Mouse (Mus musculus): Measurements from ENCODE around the gene Trpm5.

The Trpm5 gene

DNA sequence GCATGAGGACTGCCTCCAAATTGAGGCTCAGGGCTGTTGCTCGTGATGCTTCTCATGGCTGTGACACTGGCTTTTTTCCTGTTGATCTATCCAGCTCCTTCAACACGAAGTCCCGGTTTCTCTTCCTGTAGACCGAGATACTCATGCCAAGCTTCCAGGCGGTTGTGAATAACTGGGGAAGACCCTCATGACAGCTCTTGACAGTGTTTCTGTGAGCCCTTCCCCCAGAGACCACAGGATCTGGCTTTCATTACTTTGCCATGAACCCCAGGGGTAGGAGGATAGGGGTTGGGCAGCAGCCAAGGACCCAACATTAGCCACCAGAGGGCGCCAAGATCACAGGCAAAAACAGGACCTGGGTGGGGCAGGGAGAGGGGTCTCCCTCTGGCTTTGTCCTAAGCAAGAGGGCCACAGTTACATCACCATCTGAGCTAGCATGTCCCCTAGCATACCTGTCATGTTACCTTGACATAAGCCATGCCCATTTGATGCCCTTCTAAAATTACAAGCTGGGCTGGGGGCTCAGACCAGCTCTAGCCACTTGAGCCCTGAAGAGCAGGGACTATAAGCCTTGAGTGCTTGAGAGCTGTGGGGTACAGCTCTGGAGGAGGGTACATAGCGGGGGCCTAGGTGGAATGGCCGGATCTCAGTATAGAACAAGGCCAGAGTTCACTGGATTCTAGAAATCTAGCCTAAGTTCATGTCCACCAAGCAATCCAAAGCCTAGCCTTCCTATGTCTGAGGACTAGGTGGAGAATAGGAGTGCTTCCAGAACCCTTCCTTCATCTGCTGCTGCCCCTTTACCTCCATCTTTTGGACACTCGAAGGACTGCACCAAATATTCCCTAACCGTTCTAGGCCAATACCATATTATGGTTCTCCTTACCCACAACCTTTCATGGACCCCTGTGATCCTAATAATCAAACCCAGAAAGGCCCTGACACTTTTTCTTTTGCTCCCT, at the start of gene Trpm5:
TSS of gene Trpm5 (minus strand) at position 51 of the 962 bp plus-strand sequence.
- DNase-seq (ENCODE audit: low spot score) = no peak

DNA sequence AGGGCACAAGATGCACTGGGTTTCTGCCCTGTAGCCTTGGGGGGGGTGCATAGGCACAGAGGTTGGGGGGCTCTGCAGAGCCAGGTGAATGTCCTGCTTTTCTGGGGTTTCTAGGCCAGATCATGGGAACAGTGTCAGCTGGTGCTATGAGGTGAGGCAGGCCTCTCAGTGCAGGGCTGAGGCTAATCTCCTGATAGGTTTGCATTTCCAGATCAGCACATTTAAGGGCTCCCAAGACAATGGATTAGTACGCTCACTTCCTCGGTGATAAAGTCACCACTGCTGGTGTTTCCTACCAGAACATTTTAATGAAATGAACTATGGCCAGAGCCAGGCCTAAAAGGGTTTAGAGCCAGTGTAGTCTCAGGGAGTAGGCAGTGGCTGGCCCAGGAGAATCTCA, 48.2 kb upstream of the Trpm5 start:
- no peak for DNase-seq (ENCODE audit: low spot score)

DNA sequence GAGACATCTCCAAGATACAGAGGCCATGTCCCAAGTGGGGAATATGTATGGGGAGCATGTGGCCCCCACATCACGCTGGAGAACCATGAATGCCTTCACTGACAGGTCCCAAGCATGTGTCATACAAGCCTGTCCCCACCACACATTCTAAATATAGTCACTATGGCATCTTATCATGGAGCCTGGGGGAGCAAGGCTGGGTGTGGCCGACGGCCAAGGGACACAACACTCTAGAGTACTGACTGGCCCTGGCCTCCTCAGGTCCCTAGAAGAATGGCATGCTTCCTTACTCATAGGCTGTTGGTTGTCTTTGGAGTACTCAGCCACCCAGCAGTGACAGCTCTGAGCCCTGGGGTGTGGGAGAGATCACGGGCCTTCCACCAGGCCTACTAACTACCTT, 45.5 kb upstream of the Trpm5 start:
- no peak for DNase-seq (ENCODE audit: low spot score)

GRCm38 (mm10) chr7:143138789-143139188, 44.3 kb upstream of the Trpm5 start:
- DNase-seq (ENCODE audit: low spot score) = no peak

DNA sequence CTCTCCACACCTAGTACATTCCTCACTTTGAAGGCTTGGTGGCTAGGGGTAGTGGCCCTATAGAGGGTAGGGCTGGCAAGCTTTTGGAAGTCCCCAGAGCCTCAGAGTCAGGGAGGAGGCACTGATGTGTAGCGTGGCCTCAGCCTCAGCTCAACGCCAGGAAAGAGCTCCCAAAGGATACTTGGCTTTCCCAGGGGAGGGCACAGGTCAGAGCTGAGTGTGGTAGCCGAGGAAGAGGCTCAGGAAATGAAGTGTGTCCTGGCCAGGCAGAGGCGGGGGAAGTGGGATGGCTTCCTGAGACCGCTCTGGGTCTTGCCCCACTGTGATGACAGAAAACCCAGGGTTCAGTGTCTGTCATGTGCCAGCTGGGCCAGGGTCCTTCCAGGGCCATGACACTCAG, 42.1 kb upstream of the Trpm5 start:
- no peak for DNase-seq (ENCODE audit: low spot score)

GRCm38 (mm10) chr7:143136125-143136524, 41.7 kb upstream of the Trpm5 start:
- no peak for DNase-seq (ENCODE audit: low spot score)

DNA sequence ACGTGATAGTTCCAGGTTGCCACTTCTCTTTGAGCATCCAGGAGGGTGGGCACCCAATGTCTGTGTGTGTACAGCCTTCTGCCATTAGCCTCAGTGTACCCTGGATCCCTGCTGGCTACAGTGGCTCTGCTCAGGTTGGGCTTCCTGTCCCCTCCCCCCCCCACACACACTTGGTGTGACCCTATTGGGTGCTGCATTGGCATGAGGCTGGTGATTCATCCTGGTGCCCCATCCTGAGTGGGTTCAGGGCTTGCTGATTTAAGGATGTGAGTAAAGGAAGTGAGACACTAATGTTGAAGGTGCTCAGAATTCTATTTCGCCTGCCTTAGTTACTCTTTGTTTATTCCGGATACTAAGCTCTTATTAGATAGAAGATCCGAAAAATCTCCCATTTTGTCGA, 38.4 kb upstream of the Trpm5 start:
- DNase-seq (ENCODE audit: low spot score) = no peak

DNA sequence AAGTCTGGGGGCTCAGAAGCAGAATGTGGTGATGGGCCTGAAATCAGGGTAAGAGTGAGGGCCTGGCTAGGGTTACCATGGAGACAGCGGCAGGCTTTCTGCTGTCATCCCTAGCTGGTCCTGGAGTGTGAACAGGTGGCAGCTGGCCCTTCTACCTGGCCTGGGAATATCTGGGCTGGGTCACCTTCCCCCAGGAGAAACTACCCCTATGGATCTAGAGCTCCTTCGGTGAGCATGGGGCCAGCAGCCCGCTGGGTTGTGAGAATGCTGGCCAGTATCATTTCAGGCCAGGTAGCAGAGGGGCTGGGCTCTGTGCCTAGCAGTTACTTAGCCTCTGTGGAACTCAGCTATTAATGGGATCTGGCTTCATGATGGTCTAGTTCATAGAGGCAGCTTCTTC, 30.5 kb upstream of the Trpm5 start:
- DNase-seq (ENCODE audit: low spot score) = no peak

GRCm38 (mm10) chr7:143123876-143124669, 29.6 kb upstream of the Trpm5 start:
- DNase-seq (ENCODE audit: low spot score) = no peak

DNA sequence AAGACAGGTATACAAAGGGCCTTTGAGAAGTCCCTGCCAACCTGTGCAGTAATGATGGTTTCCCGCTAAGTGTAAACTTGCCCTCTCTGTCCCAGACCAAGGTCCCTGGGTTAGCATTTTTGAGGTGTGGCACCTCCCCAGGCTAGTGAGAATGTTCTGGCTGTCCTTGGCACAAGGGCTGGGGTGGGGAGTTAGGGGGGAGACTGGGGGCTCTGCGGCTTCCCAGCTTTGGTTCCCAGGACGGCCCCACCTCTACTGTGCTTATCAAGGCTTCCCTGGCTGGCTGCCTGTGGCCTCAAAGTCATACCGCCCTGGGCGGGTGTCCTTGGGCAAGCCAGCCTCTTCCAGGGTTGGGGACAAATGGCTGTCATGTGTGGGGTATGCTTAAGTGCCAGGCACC, 27.7 kb upstream of the Trpm5 start:
- no peak for DNase-seq (ENCODE audit: low spot score)

DNA sequence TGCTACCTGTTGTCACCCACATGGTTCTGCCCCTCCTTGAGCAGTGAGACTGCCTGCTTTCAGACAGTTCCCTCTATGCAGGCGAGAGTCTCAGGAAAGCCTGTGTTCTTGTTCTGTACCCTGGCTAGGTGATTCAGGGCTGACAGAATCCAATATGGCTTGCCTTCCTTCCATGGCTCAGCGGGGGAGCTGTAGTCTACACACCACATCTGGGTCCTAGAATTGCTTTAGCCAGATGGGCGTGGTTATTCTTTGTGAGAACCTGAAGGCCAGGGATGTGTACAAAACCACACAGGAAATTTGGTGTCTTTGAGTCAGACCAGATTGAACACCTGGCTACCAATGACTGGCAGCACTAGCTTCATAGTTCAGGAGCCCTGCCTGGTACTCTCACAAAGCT, 25.4 kb upstream of the Trpm5 start:
- DNase-seq (ENCODE audit: low spot score) = no peak

GRCm38 (mm10) chr7:143119407-143119806, 25.0 kb upstream of the Trpm5 start:
- DNase-seq (ENCODE audit: low spot score) = no peak

GRCm38 (mm10) chr7:143116521-143116920, 22.1 kb upstream of the Trpm5 start:
- DNase-seq (ENCODE audit: low spot score) = no peak

- DNase-seq (ENCODE audit: low spot score) = no peak
Observed at GRCm38 (mm10) chr7:143114773-143115172, 20.3 kb upstream of the Trpm5 start.

DNA sequence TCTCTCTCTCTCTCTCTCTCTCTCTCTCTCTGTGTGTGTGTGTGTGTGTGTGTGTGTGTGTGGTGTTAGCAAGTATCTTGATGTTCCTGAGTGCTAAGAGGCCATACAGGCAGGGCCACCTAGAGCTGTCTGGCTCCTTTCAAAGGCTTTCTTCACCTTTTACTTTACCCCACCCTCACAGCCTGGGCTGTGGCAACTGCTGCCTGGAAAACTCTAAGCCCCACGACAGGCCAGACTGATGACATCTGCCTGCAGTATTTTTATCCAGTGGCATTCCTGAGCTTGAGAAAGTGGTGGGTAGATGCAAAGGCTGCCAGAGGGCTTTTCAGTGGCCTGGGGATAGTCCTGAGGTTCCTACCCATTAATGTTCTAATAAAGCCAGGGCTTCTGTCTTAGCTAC, 18.0 kb upstream of the Trpm5 start:
- no peak for DNase-seq (ENCODE audit: low spot score)

DNA sequence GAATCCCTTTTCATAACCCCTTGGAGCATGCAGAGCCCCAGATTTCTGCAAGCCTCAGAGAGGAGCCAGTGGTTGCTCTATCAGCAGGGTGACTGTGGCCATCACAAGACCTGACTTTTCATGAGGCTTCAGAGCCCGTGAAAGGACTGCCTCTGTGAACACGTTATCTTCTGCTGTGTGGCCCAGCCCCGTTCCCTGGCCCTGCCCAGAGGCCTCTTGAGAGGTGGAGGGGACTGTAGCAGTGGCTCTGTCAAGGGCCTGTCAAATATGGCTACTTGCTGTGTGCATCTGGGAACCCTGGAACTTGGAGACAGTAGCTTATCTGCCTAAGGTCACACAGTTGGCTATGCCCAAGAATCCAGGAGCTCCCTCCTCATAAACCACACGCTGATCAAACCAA, 17.3 kb upstream of the Trpm5 start:
- DNase-seq (ENCODE audit: low spot score) = no peak

DNA sequence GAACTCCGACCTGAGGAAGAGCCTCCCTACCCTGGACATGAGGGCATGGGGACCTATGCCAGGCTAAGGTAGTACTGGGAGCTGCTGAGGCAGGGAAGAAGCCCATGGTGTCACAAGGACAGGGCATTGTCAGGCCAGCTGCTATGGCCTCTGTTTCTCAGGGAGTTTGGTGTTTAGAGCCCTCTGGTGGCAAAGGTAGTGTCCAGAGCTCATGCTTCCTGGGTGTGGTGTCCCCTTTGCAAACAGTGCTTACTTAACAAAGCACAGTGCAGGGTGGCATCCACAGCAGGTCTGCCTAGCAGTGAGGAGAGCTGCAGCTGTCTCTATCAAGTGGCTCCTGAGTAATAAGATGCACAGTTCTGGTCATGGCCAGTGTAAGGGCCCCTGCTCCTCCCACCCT, 16.4 kb upstream of the Trpm5 start:
- no peak for DNase-seq (ENCODE audit: low spot score)

- DNase-seq (ENCODE audit: low spot score) = no peak
Observed at GRCm38 (mm10) chr7:143109696-143110095, 15.3 kb upstream of the Trpm5 start.

DNA sequence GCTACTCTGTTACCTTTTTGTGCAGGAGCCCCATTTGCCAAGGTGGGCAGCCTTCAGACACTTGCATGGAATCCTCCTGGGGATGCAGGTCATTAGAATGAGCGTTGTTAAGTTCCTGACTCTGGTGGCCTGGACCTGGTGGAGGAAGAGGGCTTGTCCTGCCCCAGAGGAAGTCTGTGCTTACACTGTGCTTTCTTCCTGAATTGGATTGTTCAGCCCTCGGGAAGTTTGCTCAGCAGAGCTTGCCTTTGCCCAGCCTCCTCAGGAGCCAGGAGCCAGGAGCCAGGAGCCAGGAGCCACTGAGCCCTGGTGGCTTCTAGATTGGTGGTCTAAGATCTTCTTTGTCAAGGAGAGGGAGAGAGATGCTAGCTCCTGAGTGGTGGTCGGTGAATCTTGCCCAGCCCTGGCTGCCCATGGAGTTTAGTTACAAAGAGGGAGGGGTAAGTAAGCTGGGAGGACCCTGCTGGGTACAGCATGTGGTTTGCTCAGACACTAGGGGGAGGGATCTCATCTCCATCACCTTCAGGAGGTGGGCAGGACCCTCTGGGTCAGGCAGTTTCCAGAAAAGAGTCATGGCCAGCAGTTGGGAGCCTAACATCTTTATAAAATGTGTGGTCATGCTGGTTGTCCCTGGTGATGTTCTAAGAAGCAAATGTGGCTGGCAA, 14.7 kb upstream of the Trpm5 start:
- no peak for DNase-seq (ENCODE audit: low spot score)

GRCm38 (mm10) chr7:143108200-143108599, 13.8 kb upstream of the Trpm5 start:
- DNase-seq (ENCODE audit: low spot score) = no peak

DNA sequence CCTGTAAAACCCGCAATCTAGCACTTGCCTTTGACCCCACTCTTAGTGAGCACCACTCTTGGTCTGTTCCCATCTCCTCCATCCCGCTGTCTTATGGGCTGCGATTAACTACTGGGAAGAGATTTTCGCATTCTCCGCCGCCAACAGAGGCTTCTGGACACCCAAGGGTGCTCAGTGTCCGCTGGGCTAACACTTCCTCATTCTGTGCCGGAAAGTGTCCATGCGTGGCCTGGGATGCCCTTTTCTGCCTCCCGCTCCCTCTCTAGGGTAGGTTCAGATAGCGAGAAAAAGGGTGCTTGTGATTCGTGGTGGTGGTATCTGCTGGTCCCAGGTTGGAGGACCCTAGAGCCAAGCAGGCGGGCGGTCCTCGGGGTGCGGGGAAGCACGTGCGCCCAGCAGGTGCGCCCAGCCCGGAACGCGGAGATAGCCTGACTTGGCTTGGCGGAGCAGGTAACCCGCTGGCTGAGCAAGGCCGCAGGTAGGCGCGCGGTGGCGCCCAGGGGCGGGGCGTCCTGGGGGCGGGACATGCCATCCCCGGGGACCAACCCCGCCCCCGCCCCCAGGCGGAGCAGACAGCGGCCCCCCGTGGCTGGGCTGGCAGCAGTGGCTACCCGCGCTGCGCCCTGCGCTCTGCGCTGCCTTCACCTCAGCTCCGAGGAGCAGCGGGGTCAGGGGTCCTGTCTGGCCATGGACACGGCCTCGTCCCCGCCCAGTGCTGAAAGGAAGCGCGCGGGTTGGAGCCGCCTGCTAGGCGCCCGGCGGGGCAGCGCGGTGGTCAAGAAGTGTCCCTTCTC, 12.4 kb upstream of the Trpm5 start:
- DNase-seq (ENCODE audit: low spot score) = no peak

- DNase-seq (ENCODE audit: low spot score) = no peak
Observed at GRCm38 (mm10) chr7:143106062-143106461, 11.6 kb upstream of the Trpm5 start, which contains the start of gene Kcnq1. TSS of gene Kcnq1 (plus strand) at chr7:143106362.
